Mouse (Mus musculus) bone marrow macrophage, adult 2 months (primary cell): ENCODE measurements at regions not wholly inside any gene's neighbourhood (a gene's known extent, or its start where the extent isn't known, plus 50 kb on each side); places are given as distances from the start of the nearest gene placed in this dataset.

Experiments used
- CTCF ChIP-seq: IDR thresholded peaks from 2 replicates; pipeline ENCODE4 v1.5.1; 2012; ENCODE audit warnings: low read depth, mild to moderate bottlenecking, low read length, moderate library complexity
- POLR2A ChIP-seq: IDR thresholded peaks from 2 replicates; pipeline ENCODE4 v1.6.1; 2012; ENCODE audit warnings: mild to moderate bottlenecking, low read depth, low read length, borderline replicate concordance

DNA sequence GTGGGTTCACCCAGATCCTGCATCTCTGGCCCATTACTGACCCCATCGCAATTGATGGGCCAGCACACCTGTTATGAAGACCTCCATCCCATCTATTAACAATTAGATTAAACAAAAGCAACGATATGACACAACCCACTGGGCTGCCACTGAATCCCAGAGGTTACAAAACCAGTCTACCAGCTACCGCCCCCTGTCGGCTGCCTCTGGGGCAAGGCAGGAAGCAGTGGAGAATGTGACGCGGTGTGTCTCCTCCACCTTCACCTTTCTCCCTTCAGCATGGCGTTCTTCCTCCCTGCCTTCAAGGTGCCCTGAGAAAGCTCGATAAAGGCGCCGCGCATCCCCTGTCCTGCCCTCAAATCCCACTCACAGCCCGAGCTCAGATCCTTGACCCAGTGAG, 59.3 kb upstream of the Pmfbp1 start:
- no peak for TF ChIP-seq CTCF
- TF ChIP-seq POLR2A = no peak
